Mouse (Mus musculus): ENCODE results near the gene Loxl1.

The Loxl1 gene

DNA sequence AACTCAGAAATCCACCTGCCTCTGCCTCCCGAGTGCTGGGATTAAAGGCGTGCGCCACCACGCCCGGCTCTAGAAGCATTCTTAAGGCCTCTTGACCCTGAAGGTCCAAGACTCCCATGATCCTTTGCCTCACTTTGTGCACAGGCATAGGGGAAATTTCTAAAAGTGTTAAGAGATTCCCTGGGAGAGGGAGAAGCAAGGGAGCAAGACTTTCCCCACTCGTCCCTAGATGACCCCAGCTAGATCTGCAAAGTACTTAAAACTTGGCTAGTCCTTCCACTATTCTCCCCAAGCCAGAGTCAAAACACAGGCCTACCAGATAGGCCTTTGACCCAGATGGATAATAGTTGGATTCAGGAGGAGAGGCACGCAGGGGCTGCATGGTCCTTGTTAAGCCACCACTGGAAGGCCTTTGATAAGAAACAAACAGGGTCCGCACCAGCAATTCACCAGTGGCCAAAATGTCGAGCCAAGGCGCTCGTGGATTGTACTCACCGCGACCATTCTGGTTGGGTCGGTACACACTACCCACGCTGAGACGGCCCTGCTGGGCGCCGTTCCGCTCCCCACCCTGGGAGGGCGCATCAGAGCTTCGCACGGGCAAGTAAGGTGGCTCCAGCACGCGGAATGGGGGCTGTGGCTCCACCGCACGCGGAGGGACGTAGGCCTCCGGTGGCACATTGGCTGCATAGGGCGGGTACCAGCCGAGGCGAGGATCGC lies 1.6 kb downstream of the Loxl1 start:
- DNase-seq = peak in 1 of 2 experiments; percentile 53

DNA sequence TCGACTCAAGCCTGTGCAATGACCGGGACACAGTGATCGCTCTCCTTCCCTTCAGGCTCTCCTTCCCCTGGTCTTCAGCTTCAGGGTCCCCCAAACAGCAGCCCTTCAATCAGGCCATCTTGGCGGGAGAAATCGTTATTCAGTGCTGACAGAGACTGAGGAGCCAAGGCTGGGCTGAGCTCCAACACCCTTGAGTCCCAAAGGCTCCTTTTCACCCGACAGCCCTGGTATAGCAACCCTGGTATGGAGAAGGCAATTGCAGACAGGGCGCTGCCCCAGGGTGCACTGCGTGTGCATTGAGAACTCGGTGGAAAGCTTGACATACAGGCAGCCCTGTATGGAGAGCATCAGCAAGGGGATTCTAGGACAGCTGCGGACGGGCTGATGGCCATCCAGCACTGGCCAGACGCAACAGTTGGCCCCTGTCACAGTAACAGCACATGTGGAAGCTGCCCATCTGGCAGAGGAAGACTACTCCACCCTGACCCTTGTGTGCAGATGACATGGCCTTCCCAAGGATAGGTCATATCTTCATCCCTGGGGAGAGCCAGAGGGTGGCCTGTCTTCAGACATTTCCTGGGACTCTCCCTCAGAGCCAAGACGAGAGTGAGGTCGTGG lies 2.8 kb downstream of the Loxl1 start:
- peak; percentile 50 to 69 for DNase-seq

- peak in 1 of 2 experiments; percentile 25 for DNase-seq
These were observed 4.6 kb downstream of the Loxl1 start for GRCm38 (mm10) chr9:58308395-58308794.

DNA sequence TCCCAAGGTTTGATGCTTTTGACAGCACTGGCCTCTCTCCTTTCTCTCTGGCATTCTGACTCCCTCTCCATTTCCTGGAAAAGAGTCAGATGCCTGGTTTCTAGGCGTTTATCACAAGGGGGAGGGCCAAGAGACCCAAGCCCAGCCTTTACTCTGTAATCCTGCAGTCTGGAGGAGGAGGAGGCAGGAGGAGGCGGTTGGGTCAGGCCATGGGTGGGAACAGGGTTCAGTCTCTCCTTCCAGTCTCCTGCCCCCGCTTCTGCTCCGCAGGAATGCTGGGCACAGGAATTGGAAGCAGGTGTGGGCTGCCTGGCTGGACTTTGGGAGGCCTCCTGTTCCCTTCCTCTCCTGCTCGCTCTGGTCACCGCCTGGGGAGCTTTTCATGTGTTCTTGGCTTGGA lies 7.3 kb downstream of the Loxl1 start:
- peak in 1 of 2 experiments; percentile 63 for DNase-seq

GRCm38 (mm10) chr9:58303599-58304271 lies 9.3 kb downstream of the Loxl1 start:
- DNase-seq = no peak

- no peak for DNase-seq
These were observed 9.9 kb downstream of the Loxl1 start for GRCm38 (mm10) chr9:58303115-58303514.

GRCm38 (mm10) chr9:58299356-58299799 lies 13.6 kb downstream of the Loxl1 start:
- no peak for DNase-seq

DNA sequence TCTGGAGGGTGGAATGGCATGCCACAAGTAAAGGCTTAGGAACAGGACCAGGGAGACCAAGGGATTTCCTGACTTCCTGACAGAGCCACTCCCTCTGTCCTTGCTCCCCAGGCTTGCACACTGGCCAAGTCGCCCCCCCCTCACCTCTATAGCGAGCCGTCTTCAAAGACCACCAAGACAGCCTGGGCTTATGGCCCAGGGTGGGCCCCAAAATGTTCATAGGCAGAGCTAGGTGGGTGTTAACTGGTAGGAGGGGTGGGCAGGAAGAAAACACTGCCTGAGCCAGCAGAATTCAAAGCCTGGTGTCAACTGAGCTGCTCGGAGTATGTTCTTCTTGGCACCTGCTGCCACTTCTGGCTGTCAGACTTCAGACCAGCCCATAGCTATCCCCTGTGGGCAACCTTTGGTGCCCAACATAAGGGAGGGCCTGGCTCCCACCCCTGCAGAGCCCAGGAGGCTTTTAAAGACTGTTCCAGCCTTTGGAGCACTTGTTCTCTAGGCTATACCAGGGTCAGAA lies 15.0 kb downstream of the Loxl1 start:
- DNase-seq = no peak

DNA sequence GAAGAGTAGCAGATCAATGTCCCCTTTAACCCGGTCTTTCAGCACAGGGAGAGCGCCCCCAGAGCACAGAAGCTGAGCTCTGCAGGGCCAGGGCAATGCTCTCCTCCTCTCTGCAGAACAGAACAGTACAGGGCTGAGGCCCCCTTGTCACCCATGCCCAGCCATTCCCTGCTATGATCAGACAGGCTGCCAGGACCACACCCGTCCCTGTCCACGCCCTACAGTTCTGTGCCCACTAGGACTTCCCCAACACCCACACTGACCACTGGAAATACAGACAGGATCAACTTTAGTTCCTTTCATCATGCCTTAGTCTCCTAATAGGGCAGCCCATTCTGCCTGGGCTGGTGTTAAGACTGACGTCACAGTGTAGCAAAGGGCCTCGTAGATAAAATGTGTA lies 15.9 kb downstream of the Loxl1 start:
- DNase-seq = no peak

DNA sequence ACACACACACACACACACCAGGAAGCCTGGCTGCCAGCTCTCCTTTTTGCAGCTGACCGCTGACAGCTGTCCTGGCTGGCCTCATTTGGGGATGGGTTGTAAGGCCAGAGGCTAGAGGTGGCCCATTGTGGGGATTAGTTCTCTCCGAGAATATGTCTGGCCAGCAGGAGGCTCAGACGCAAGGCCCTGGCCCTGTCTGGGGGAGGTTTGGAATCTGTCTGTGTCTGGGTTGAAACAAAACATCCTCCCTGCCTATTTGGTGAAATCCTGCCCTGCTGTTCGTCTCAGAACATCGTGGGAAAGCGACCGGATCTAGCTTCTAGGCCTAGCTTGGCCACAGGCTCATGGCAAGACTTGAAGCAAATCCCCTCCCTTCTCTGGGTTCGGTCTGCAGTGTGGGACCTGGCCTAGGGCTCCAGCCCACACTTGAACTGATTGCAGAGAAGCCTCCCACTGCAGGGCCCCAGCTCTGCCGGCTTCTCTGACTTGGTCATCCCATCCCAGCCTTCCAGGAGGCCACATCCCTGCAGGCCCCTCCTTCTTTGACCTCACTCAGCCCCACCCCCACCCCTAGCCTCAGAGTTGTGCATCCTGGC lies 17.1 kb downstream of the Loxl1 start:
- DNase-seq = peak; percentile 55 to 78

DNA sequence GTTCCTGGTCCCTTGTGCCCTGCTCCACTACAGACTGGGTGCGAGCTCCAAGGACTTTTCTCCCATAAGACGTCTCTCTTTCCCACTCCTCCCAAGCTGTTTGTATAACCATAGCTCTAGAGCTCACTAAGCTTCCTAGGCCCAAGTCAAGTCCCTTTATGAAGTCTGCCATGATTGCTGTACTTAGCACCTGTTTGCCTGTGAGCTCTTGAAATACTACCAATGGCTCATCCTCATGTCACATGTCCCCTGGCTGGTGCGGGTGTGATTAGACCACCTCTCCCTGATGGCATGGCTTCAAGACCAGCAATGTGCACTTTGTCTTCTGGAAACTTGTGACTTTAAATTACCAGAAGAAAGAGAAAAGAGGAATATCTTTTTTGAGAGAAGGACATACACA lies 17.6 kb downstream of the Loxl1 start:
- DNase-seq = no peak

- no peak for DNase-seq
These were observed 18.5 kb downstream of the Loxl1 start for GRCm38 (mm10) chr9:58294527-58294926.

GRCm38 (mm10) chr9:58289901-58290300 lies 23.1 kb downstream of the Loxl1 start:
- DNase-seq = no peak

DNA sequence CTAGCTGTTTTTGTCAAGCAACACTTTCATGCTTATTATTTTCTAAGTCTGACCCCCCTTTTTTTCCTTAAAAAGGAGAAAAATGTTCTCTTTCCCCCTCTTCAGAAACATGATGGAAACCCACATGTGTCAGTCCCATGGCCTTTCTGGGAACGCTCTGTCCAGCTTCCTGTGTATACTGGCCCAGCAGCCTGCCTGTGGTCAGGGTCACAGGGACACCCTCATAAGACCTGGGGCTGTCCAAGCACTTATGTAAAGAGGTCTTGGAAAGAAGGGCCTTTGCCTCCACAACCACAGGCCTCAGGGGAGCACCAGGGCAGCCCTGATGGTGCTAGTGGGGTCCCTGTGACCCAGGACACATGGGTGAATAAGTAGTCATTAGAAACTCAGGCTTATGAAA lies 23.9 kb downstream of the Loxl1 start:
- peak in 1 of 2 experiments; percentile 82 for DNase-seq

- no peak for DNase-seq
These were observed 29.6 kb downstream of the Loxl1 start for GRCm38 (mm10) chr9:58283431-58283830.

GRCm38 (mm10) chr9:58281597-58281996 lies 31.4 kb downstream of the Loxl1 start:
- peak in 1 of 2 experiments; percentile 64 for DNase-seq

DNA sequence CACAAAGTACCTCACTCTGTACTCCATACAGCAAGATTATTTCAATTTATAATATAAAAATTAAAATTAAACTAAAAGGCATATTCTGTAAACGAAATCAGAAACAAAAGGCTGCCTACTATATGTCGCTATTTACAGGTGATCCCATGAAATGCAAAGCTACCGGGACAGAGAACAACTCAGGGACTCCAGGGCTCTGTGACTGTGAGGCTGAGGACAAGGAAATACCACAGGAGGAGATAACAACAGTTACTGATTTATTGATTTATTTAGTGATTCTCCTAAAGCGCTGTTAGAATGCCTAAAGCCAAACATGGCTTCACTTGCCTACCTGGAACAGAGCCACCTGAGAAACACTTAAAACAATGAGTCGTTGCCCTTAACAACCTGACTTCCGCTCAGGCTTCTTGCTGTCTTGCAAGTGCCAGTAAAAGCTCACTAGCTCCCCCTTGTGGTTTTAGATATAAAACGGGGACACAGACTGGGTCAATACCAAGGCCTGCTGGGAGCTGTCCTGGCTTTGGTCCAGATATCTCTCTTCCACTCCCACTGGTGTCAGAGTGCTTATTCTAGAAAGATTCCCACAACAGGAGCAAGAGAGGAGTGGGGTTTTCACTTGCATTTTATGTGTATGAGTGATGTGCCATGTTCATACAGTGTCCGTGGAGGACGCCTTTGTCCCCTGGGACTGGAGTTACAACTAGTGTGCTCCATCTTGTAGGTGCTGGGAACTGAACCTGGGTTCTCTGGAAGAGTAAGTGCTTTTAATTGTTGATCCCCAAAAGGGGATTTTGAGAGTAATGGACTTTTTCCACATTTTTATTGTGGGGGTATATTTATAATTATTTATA lies 32.5 kb downstream of the Loxl1 start:
- DNase-seq = peak; percentile 81 to 83

GRCm38 (mm10) chr9:58279780-58280179 lies 33.2 kb downstream of the Loxl1 start:
- DNase-seq = peak; percentile 27 to 56

GRCm38 (mm10) chr9:58278821-58279723 lies 33.9 kb downstream of the Loxl1 start:
- no peak for DNase-seq

GRCm38 (mm10) chr9:58278313-58278712 lies 34.7 kb downstream of the Loxl1 start:
- no peak for DNase-seq

- peak; percentile 54 to 76 for DNase-seq
These were observed 36.6 kb downstream of the Loxl1 start for GRCm38 (mm10) chr9:58276346-58276745.

Data from kidney, postnatal 25 days (tissue).